Mouse (Mus musculus) lung, adult 18-20 months (tissue): Measurements from ENCODE around the gene Fhad1.

ENCODE experiments used
- DNase-seq, 2 experiments: peaks; one replicate each; pipeline ENCODE4 v3.0.0; 2022; ENCODE audit warnings: mixed read lengths in 2 of 2

Fhad1 gene

GRCm38 (mm10) chr4:141930001-141930400 is 84.9 kb downstream of the Fhad1 start:
- DNase-seq, result no peak

- peak; percentile 85 to 93 for DNase-seq
Measured at GRCm38 (mm10) chr4:141928881-141929281, 86.0 kb downstream of the Fhad1 start.

- no peak for DNase-seq
Measured at GRCm38 (mm10) chr4:141925781-141926345, 89.0 kb downstream of the Fhad1 start.

DNA sequence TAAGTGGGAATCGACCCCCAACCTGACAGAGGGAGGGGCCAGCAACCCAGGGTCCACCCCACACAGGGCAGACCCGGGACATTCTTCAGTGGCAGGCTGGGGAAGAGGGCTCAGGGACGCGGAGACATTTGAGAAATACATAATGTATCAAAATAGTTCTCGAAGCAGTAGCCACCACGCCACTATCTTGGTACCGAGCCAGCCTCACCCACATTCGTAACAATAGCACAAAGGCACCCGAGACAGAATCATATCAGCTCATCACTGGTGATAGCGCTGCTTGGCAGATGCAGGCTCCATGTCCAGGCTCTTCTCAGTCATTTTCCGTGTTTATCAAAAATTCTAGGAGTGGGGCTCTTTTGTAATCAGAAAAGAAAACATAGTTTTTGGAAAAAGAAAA is 90.9 kb downstream of the Fhad1 start:
- no peak for DNase-seq

- no peak for DNase-seq
Measured at GRCm38 (mm10) chr4:141920391-141920790, 94.5 kb downstream of the Fhad1 start.

DNA sequence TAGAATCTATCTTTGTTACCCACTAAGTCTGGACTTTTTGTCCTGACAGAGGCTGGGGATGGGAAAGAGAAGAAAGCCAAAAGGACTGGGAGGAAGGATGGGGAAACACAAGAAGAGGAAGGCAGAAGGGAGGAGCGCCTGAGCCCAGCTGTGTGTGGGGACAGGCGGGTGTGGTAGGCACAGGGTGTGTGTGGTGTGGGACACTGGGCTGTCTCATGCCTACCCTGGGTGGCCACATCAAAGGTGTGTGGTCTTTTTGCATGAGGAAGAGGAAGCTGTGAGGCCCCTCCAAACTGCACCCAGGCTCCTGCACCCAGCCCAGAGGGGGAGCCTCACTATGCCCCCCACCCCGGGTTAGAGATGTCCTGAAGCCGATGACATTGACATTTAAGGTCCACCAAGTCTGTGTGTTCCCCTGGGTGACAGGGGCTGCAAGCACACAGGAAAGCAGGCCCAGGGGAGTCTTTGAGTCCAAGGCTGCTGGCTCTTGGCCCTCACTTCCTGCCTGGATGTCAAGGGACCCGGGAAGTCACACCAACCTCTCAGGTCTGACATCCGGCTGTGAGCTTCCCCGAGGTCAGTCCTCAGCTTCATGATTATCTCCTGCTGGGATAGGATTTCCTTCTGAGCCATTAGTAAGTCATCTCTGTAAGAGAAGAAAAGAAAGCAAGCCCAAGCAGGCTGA is 97.0 kb downstream of the Fhad1 start:
- DNase-seq, result no peak

- peak; percentile 32 to 40 for DNase-seq
Measured at GRCm38 (mm10) chr4:141914040-141914439, 100.8 kb downstream of the Fhad1 start.

- DNase-seq, result no peak
Measured at GRCm38 (mm10) chr4:141913201-141913993, 101.5 kb downstream of the Fhad1 start.

GRCm38 (mm10) chr4:141904710-141905109 is 110.2 kb downstream of the Fhad1 start:
- no peak for DNase-seq

GRCm38 (mm10) chr4:141902479-141902858 is 112.4 kb downstream of the Fhad1 start:
- DNase-seq, result no peak

GRCm38 (mm10) chr4:141901711-141902478 is 113.0 kb downstream of the Fhad1 start:
- no peak for DNase-seq

GRCm38 (mm10) chr4:141900421-141900820 is 114.5 kb downstream of the Fhad1 start:
- DNase-seq, result no peak

- peak in 1 of 2 experiments; percentile 21 for DNase-seq
Measured at GRCm38 (mm10) chr4:141899936-141900335, 114.9 kb downstream of the Fhad1 start.

DNA sequence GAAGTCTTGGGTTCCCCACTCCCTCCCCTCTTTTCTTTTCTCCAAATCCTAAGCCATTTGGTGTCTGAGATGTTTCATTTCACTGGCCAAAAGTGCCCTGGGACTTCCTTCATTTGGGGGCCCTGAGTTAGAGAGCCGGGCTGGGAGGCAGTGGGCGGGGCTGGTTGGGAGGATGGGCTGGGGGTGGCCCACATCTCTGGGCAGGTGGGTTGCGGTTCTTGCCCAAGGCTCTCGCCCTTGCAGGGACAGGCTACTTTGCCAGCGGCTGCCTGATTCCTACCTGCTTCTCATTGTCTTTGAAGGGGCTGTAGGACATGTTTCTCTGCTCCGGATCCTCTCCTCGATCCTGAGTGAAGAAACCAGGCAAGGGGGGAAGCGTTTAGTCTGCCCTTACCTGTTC is 116.0 kb downstream of the Fhad1 start:
- DNase-seq, result no peak

- DNase-seq, result no peak
Measured at GRCm38 (mm10) chr4:141897838-141898237, 117.0 kb downstream of the Fhad1 start.

GRCm38 (mm10) chr4:141897225-141897624 is 117.7 kb downstream of the Fhad1 start:
- DNase-seq, result no peak

GRCm38 (mm10) chr4:141895772-141896171 is 119.1 kb downstream of the Fhad1 start:
- DNase-seq, result no peak

DNA sequence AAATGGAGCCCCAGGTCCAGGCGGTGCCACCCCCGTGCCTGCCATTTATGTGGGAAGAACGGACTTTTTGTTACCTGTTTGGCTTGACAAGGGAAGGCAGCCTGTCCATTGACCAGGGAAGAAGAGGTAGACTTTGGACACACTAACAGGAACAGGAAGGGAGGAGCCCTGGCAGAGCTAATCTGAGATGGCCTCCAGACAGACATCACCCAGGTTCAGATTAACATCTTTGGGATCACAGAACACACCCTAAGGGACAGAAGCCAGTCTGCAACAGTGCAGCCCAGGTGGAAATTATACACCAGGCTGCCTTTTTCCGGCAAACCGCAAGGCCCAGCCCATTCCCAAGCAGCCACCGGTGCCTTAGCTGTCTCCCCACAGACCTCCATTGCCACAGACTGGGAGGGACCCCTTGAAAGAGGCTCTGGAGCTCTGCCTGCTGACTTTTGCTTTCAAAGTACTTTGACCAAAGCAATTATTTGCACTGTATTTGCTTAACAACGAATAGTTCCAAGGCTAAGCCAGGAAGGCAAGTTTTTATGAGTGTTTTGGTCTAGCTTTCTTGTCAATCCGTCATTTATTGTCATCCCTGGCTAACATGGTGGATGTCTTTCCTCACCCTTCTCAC is 121.6 kb downstream of the Fhad1 start:
- DNase-seq, result no peak

GRCm38 (mm10) chr4:141886385-141886968 is 128.4 kb downstream of the Fhad1 start:
- no peak for DNase-seq

DNA sequence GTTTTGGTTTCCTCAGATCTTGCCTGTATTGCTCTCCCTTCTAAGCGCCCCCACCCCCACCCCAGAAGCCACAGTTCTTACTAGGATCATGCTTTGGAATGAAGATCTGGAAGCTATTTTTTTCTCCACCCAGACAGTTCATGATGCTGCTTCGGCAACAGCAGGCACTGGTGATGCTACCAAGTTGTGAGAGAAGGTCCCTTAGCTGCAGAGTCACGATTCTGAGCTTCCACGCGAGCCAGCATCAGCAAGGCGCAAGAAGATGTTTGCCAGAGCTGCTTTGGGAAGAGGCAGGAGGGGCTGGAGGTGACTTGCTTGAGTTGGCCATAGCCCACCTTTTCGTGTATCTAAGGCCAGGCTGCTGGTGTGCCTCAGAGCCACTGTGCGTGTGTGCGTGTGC is 129.4 kb downstream of the Fhad1 start:
- DNase-seq, result no peak

- no peak for DNase-seq
Measured at GRCm38 (mm10) chr4:141882858-141883257, 132.0 kb downstream of the Fhad1 start.

- peak in 1 of 2 experiments; percentile 61 for DNase-seq
Measured at GRCm38 (mm10) chr4:141881950-141882349, 132.9 kb downstream of the Fhad1 start.
